Mouse (Mus musculus) hindbrain, embryonic 14.5 days (tissue): Measurements from ENCODE around the gene Arid3a. TPM values are rescaled to one million over a fixed set of nuclear protein-coding genes. Genes with fewer than 3 reads are reported as not detected.
A peak's percentile ranks its signal among the peaks of the same experiment; 100 is the strongest.
"Not testable (repeated sequence)": the region's sequence is repeated elsewhere in the genome, so short reads cannot be mapped to it uniquely, and the experiment has no call there.

Experiments
- ATAC-seq: fragments of 200-750 bp; cut with Nextera tagmentation; 2 replicates; pipeline ENCODE4 v1.8.0; 2017; ENCODE audit warnings: moderate number of reproducible peaks, mild to moderate bottlenecking, moderate TSS enrichment, moderate library complexity; ENCODE audit not compliant: low FRiP score
- DNase-seq: peaks from one replicate; pipeline ENCODE4 v3.0.0-alpha.2; 2015; ENCODE audit warnings: low spot score
- H3K27ac ChIP-seq: fragments of 300-500 bp; sonication (generic); 2 replicates; pipeline ENCODE4 v1.5.1; 2014; ENCODE audit warnings: mild to moderate bottlenecking, moderate library complexity
- H3K27me3 ChIP-seq: fragments of 300-500 bp; sonication (generic); 2 replicates; pipeline ENCODE4 v1.6.1; 2014; ENCODE audit warnings: mild to moderate bottlenecking, low read length, mixed read lengths; ENCODE audit not compliant: control insufficient read depth, insufficient read depth
- H3K36me3 ChIP-seq: fragments of 300-500 bp; sonication (generic); replicated peaks from 2 replicates; pipeline ENCODE4 v1.6.1; 2014; ENCODE audit not compliant: control insufficient read depth, insufficient read depth
- H3K4me1 ChIP-seq: fragments of 300-500 bp; sonication (generic); replicated peaks from 2 replicates; pipeline ENCODE4 v1.6.1; 2014; ENCODE audit warnings: antibody characterized with exemption, low read length, mixed read lengths; ENCODE audit not compliant: control insufficient read depth, insufficient read depth
- H3K4me2 ChIP-seq: fragments of 300-500 bp; sonication (generic); replicated peaks from 2 replicates; pipeline ENCODE4 v1.6.1; 2014; ENCODE audit warnings: mild to moderate bottlenecking, moderate library complexity
- H3K4me3 ChIP-seq: fragments of 300-500 bp; sonication (generic); replicated peaks from 2 replicates; pipeline ENCODE4 v1.5.1; 2014; ENCODE audit warnings: mild to moderate bottlenecking, low read length
- H3K9ac ChIP-seq: fragments of 300-500 bp; sonication (generic); 2 replicates; pipeline ENCODE4 v1.6.1; 2014
- H3K9me3 ChIP-seq: fragments of 300-500 bp; sonication (generic); 2 replicates; pipeline ENCODE4 v1.6.1; 2016; ENCODE audit warnings: low read length; ENCODE audit not compliant: control insufficient read depth
- WGBS: fragments of 180-500 bp; shearing (Covaris S2); extraction: QIAGEN DNeasy Blood & Tissue Kit; methylation state at CpG from one replicate; pipeline ENCODE4 v1.1.7; 2014; 5-methylcytosine and 5-hydroxymethylcytosine counted together
- polyA plus RNA-seq: library from polyadenylated mRNA; unstranded; fragments of >200 nt; fragmentation: Nextera tagmentation; extraction: Ambion mirVana; gene quantifications from 2 replicates; pipeline ENCODE4 v1.2.1, GENCODE M21; 2014

Gene Arid3a
- polyA plus RNA-seq, 1 experiment from 2014 or later: 3.4 TPM

DNA sequence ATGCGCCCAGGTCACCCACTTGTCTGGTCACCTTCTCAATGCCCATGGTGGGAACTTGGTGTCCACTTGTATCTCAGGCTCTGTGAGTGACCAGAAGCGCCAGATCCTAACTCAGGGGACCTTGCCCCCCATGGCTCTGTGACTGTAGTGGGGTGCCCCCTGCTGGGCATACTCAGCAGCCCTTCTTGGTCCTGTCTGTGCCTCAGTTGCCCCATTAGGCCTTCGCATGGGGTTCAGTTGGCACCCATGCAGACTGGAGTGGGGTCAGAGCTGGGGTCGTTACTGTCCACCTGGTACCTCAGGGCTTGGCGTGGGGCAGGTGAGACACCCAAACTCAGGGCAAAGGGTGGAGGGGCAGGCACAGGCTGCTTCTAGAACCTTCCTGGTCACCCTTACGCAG, 27.1 kb downstream of the Arid3a start:
- ATAC-seq (no peak), DNase-seq (no peak)
- 87% methylated on average over 6 of the region's 6 CpGs for WGBS
- no peak overlapping the region for H3K27ac ChIP-seq
- no peak overlapping the region for H3K4me2 ChIP-seq
- no peaks in the 10 kb centered on the region for H3K4me1 ChIP-seq
- H3K4me3 ChIP-seq: no peak overlapping the region
- peaks cover 45% of the 10 kb centered on the region for H3K36me3 ChIP-seq
- no peaks in the 10 kb centered on the region for H3K27me3 ChIP-seq
- H3K9ac ChIP-seq: no peak overlapping the region
- H3K9me3 ChIP-seq: no peaks in the 10 kb centered on the region

DNA sequence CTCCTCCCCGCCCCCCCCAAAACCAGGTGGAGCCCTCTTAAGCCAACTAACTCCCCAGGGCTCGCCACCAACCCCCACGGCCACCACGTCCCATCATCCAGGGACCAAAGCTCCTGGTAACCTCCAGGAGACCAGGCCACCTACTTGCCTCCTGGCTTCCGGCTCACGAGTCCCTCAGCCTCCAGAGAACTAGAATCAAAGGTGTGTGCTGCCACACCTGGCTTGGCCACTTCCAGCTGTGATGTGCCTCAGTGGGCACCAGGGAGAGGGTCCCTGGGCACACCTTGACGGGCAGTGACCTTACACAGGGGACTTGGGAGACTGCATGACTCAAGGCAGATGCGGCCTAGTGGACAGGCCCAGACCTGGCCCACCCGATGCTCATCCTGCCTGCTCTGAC, 28.8 kb downstream of the Arid3a start:
- Histone ChIP-seq H3K4me3 (no peak overlapping the region), H3K4me2 (no peak overlapping the region), H3K9ac (peak overlapping the region; percentile 7; the same call in 1 of the 2 replicates), H3K4me1 (peaks cover 3% of the 10 kb centered on the region), H3K36me3 (peaks cover 27% of the 10 kb centered on the region), H3K9me3 (no peaks in the 10 kb centered on the region), H3K27me3 (no peaks in the 10 kb centered on the region), H3K27ac (no peak overlapping the region)
- DNase-seq (no peak), ATAC-seq (no peak)
- 84% methylated on average over 9 of the region's 9 CpGs for WGBS

DNA sequence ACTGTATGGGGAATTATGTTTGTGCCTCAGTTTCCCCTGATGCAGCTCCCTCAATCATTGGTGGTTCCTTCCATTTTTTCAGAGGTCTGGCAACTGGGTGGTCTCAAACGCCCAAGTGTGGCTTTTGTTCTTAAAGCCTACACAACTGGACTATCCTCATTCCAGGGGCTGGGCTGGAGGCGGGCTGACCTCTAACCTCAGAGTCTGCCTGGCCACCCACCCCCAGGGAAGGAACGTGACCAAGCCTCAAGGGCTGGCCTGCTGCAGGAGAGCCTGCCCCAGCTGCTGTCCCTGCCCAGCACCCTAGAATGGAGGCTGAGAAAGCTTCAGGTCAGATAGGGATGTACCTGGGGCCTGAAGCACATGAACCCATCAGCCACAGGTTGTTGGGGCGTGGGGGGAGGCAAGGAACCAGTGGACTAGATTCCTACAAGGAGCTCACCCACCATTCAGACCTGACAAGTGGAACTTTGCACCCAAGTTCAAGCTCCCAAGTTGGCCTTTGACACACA, 29.9 kb downstream of the Arid3a start:
- Histone ChIP-seq H3K27me3 (no peaks in the 10 kb centered on the region), H3K36me3 (peaks cover 22% of the 10 kb centered on the region), H3K9me3 (no peaks in the 10 kb centered on the region), H3K27ac (no peak overlapping the region), H3K4me2 (no peak overlapping the region), H3K4me3 (no peak overlapping the region), H3K4me1 (peaks cover 10% of the 10 kb centered on the region), H3K9ac (0 out of 2 replicates have a peak overlapping the region, but pooled peaks have one; percentile 7)
- WGBS: 21% methylated on average over 4 of the region's 4 CpGs
- no peak for DNase-seq
- no peak for ATAC-seq

GRCm38 (mm10) chr10:79958140-79958816, 31.4 kb downstream of the Arid3a start:
- no peak for ATAC-seq
- DNase-seq: peak; percentile 61
- H3K4me3 ChIP-seq: no peak overlapping the region
- H3K4me1 ChIP-seq: peaks cover 10% of the 10 kb centered on the region
- H3K9ac ChIP-seq: no peak overlapping the region
- H3K27ac ChIP-seq: no peak overlapping the region
- 10% methylated on average over 21 of the region's 21 CpGs for WGBS
- H3K9me3 ChIP-seq: no peaks in the 10 kb centered on the region
- peaks cover 26% of the 10 kb centered on the region for H3K36me3 ChIP-seq
- H3K4me2 ChIP-seq: no peak overlapping the region
- no peaks in the 10 kb centered on the region for H3K27me3 ChIP-seq

GRCm38 (mm10) chr10:79959412-79959811, 32.6 kb downstream of the Arid3a start:
- peaks cover 31% of the 10 kb centered on the region for H3K36me3 ChIP-seq
- not testable (repeated sequence) for ATAC-seq, H3K9ac ChIP-seq, H3K4me3 ChIP-seq, H3K9me3 ChIP-seq, H3K27ac ChIP-seq, DNase-seq, H3K27me3 ChIP-seq, H3K4me1 ChIP-seq
- H3K4me2 ChIP-seq: 0 out of 2 replicates have a peak overlapping the region, but pooled peaks have one; percentile 88
- WGBS: 34% methylated on average over 10 of the region's 10 CpGs

DNA sequence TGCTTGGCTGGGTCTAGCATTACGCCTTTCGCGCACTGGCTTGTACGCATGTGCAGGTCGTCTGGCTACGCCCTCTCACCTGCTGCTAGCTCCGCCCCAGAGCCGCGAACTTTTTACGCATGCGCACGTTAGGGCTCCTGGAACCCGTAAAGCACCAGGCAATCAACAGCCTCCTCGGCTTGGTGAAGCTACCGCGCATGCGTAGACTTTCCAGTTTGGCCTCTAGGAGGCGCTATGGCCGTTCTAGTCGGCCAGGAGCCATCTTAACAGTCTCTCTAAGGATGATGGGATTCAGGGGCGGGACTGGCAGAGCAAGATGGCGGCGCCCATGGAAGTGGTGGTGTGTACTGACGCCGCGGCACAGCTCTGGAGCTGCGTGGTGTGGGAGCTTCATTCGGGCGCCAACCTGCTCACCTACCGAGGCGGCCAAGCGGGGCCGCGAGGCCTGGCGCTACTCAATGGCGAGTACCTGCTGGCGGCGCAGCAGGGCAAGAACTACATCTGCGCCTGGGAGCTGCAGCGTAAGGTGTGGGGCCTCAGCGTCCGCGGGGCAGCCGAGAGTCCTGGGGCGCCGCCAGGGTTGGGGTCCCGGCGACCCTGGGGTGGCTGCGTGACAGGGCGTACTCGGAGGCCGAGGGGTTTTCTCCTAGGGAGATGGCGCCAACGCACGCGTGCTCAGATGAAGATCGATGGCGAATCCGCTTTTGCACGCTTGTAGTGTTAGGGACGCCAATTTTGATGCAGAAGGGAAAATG, 33.2 kb downstream of the Arid3a start, which contains the start of gene Wdr18:
Gene Wdr18 (plus strand): TSS at position 306 of the 755 bp plus-strand sequence.
- Histone ChIP-seq H3K4me2 (peak within 1 kb of the TSS; percentile 88), H3K27ac (peak within 1 kb of the TSS; percentile 69; the same call in 1 of the 2 replicates), H3K27me3 (no peaks in the 10 kb centered on the region), H3K36me3 (peaks cover 37% of the 10 kb centered on the region), H3K4me3 (peak within 1 kb of the TSS; percentile 96), H3K4me1 (peaks cover 10% of the 10 kb centered on the region), H3K9me3 (no peaks in the 10 kb centered on the region), H3K9ac (peak within 1 kb of the TSS; percentile 83)
- peak; percentile 100 for DNase-seq
- under 1% methylated on average over 61 of the region's 61 CpGs for WGBS
- peak; percentile 96 for ATAC-seq

- Histone ChIP-seq H3K4me2 (peak overlapping the region; percentile 88), H3K27ac (no peak overlapping the region), H3K4me3 (peak overlapping the region; percentile 96), H3K4me1 (peaks cover 10% of the 10 kb centered on the region), H3K36me3 (peaks cover 45% of the 10 kb centered on the region), H3K9ac (peak overlapping the region; percentile 83), H3K9me3 (no peaks in the 10 kb centered on the region), H3K27me3 (no peaks in the 10 kb centered on the region)
- 22% methylated on average over 10 of the region's 10 CpGs for WGBS
- DNase-seq (no peak), ATAC-seq (no peak)
These were observed 33.9 kb downstream of the Arid3a start for GRCm38 (mm10) chr10:79960671-79961294.

DNA sequence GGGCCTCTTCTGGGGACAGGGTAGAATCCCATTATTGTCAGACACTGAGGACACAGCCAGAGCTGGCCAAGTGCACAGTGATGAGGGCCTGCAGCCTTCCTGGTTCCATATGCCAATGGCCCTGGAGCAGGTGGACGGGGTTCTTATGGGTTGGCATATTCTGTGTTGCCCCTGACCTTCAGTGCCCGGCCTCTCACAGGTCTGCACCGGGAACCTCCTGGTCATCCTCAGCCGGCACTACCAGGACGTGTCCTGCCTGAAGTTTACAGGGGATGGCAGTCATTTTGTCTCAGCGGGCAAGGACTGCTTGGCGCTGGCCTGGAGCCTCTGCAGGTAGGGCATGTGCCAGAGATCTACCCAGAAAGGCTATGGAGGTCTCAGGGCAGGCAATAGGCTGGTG, 37.9 kb downstream of the Arid3a start:
- Histone ChIP-seq H3K27me3 (peaks cover 7% of the 10 kb centered on the region), H3K9ac (no peak overlapping the region), H3K4me3 (no peak overlapping the region), H3K4me1 (peaks cover 10% of the 10 kb centered on the region), H3K36me3 (peaks cover 68% of the 10 kb centered on the region), H3K27ac (no peak overlapping the region), H3K4me2 (no peak overlapping the region), H3K9me3 (no peaks in the 10 kb centered on the region)
- 95% methylated on average over 7 of the region's 7 CpGs for WGBS
- DNase-seq (no peak), ATAC-seq (no peak)

DNA sequence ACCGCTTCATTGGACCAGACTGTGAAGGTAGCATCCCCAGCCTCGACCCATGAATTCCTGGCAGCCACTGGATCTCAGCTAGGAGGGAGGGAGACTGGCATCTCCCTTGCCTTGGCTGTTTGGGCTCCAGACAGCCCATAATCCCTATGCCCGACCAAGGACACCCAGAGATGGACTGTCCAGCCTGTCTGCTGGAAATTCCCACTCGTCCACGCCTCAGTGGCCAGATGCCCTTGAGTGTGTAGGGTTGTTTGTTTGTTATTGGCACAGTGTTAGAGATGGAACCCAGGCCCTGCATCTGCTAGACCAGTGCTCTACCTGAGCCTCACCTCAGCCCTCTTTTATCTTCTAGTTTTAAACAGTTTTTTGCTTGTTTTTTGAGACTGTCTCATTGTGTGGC, 38.5 kb downstream of the Arid3a start:
- peaks cover 10% of the 10 kb centered on the region for H3K4me1 ChIP-seq
- no peak overlapping the region for H3K9ac ChIP-seq
- H3K4me2 ChIP-seq: no peak overlapping the region
- DNase-seq (no peak), ATAC-seq (no peak)
- H3K9me3 ChIP-seq: no peaks in the 10 kb centered on the region
- peaks cover 11% of the 10 kb centered on the region for H3K27me3 ChIP-seq
- no peak overlapping the region for H3K27ac ChIP-seq
- H3K4me3 ChIP-seq: no peak overlapping the region
- 96% methylated on average over 5 of the region's 5 CpGs for WGBS
- peaks cover 68% of the 10 kb centered on the region for H3K36me3 ChIP-seq
